Mouse (Mus musculus) CH12.LX (cell line): ENCODE data around the gene Tgfb2. TPM values are rescaled to one million over a fixed set of nuclear protein-coding genes. Genes with fewer than 3 reads are reported as not detected.

ENCODE experiments used
- DNase-seq: peaks from one replicate; pipeline ENCODE4 v3.0.0-alpha.2; 2013; ENCODE audit errors: extremely low read depth
- H3K27ac ChIP-seq: 2 replicates; pipeline ENCODE4 v1.5.1; 2012; ENCODE audit warnings: low read depth, mild to moderate bottlenecking, control low read depth, moderate library complexity; ENCODE audit not compliant: insufficient read depth
- H3K27me3 ChIP-seq: replicated peaks from 2 replicates; pipeline ENCODE3; 2012; ENCODE audit warnings: inconsistent platforms
- H3K36me3 ChIP-seq, 2 experiments: replicated peaks in 1 of 2; 2 replicates each; pipeline versions ENCODE3 to v1.6.1; 2012; ENCODE audit warnings: inconsistent platforms in 1 of 2, low read length in 1 of 2, mild to moderate bottlenecking in 1 of 2, mixed read lengths in 1 of 2, moderate library complexity in 1 of 2; ENCODE audit not compliant: control insufficient read depth in 1 of 2, insufficient read depth in 1 of 2
- H3K4me1 ChIP-seq, 2 experiments: 2 replicates each; pipeline ENCODE4 v1.6.1; 2012; ENCODE audit warnings: inconsistent platforms in 1 of 2, moderate library complexity in 1 of 2; ENCODE audit not compliant: insufficient read depth in 2 of 2, control insufficient read depth in 1 of 2
- H3K4me2 ChIP-seq: 2 replicates; pipeline ENCODE4 v1.6.1; 2012; ENCODE audit warnings: low read depth, mild to moderate bottlenecking, control low read depth; ENCODE audit not compliant: poor library complexity, insufficient read depth, severe bottlenecking
- H3K4me3 ChIP-seq, 3 experiments: fragments of 150-350 bp in 1 of 3; sonication (generic) in 1 of 3; replicated peaks in 1 of 3; 2 replicates each; pipeline versions ENCODE3 to v1.5.1; 2011 to 2012; ENCODE audit warnings: low read depth in 2 of 3, low read length in 2 of 3, mild to moderate bottlenecking in 2 of 3, moderate library complexity in 2 of 3, control low read depth in 1 of 3, improper control_type of control experiment in 1 of 3, inconsistent platforms in 1 of 3, mixed read lengths in 1 of 3; ENCODE audit not compliant: poor library complexity in 1 of 3
- H3K79me2 ChIP-seq: replicated peaks from 2 replicates; pipeline ENCODE4 v1.6.1; 2012; ENCODE audit warnings: mild to moderate bottlenecking, moderate library complexity; ENCODE audit not compliant: control insufficient read depth, poor library complexity, insufficient read depth, severe bottlenecking; ENCODE audit errors: extremely low read depth
- H3K9ac ChIP-seq: 2 replicates; pipeline ENCODE4 v1.6.1; 2012; ENCODE audit warnings: low read depth, mild to moderate bottlenecking, control low read depth, moderate library complexity; ENCODE audit not compliant: insufficient read depth
- H3K9me3 ChIP-seq: replicated peaks from 2 replicates; pipeline ENCODE3; 2012; ENCODE audit warnings: low read length, inconsistent platforms, mixed read lengths
- BHLHE40 ChIP-seq: IDR thresholded peaks from 2 replicates; pipeline ENCODE4 v1.6.1; 2011; ENCODE audit warnings: mild to moderate bottlenecking, low read depth, low read length, improper control_type of control experiment
- CHD2 ChIP-seq: IDR thresholded peaks from 2 replicates; pipeline ENCODE4 v1.6.1; 2011; ENCODE audit warnings: low read length, improper control_type of control experiment
- CTCF ChIP-seq, 2 experiments: IDR thresholded peaks in 1 of 2; conservative IDR thresholded peaks in 1 of 2; 2 replicates each; pipeline ENCODE4 v1.5.1; 2011 to 2012; ENCODE audit warnings: low read depth in 2 of 2, low read length in 2 of 2, improper control_type of control experiment in 1 of 2, inconsistent platforms in 1 of 2, mild to moderate bottlenecking in 1 of 2, moderate library complexity in 1 of 2
- ELF1 ChIP-seq: IDR thresholded peaks from 2 replicates; pipeline ENCODE4 v1.6.1; 2014; ENCODE audit warnings: low read depth, mild to moderate bottlenecking, inconsistent platforms, low read length, improper control_type of control experiment
- ETS1 ChIP-seq: conservative IDR thresholded peaks from 2 replicates; pipeline ENCODE4 v1.6.1; 2012; ENCODE audit warnings: low read depth, mild to moderate bottlenecking, inconsistent platforms, low read length, improper control_type of control experiment, moderate library complexity
- GABPA ChIP-seq: IDR thresholded peaks from 2 replicates; pipeline ENCODE4 v1.6.1; 2012; ENCODE audit warnings: low read depth, low read length, improper control_type of control experiment, inconsistent platforms; ENCODE audit not compliant: insufficient replicate concordance
- HCFC1 ChIP-seq: IDR thresholded peaks from 2 replicates; pipeline ENCODE4 v1.6.1; 2012; ENCODE audit warnings: low read depth, mild to moderate bottlenecking, inconsistent platforms, low read length, improper control_type of control experiment
- IRF4 ChIP-seq: IDR thresholded peaks from 2 replicates; pipeline ENCODE4 v1.6.1; 2014; ENCODE audit warnings: low read depth, mild to moderate bottlenecking, inconsistent platforms, low read length, improper control_type of control experiment
- JUN ChIP-seq: IDR thresholded peaks from 2 replicates; pipeline ENCODE4 v1.6.1; 2011; ENCODE audit warnings: low read depth, mild to moderate bottlenecking, low read length, improper control_type of control experiment, moderate library complexity; ENCODE audit not compliant: insufficient read depth
- JUND ChIP-seq: conservative IDR thresholded peaks from 2 replicates; pipeline ENCODE4 v1.6.1; 2011; ENCODE audit warnings: low read depth, low read length, improper control_type of control experiment
- MAX ChIP-seq: IDR thresholded peaks from 2 replicates; pipeline ENCODE4 v1.6.1; 2011; ENCODE audit warnings: low read length, improper control_type of control experiment
- MEF2A ChIP-seq: IDR thresholded peaks from 2 replicates; pipeline ENCODE4 v1.6.1; 2014; ENCODE audit warnings: low read depth, mild to moderate bottlenecking, inconsistent platforms, low read length, improper control_type of control experiment, borderline replicate concordance
- NRF1 ChIP-seq: IDR thresholded peaks from 2 replicates; pipeline ENCODE4 v1.6.1; 2014; ENCODE audit warnings: low read depth, mild to moderate bottlenecking, inconsistent platforms, low read length, improper control_type of control experiment, moderate library complexity
- PAX5 ChIP-seq: IDR thresholded peaks from 2 replicates; pipeline ENCODE4 v1.6.1; 2012; ENCODE audit warnings: low read length, inconsistent platforms, mixed read lengths
- RAD21 ChIP-seq: IDR thresholded peaks from 2 replicates; pipeline ENCODE4 v1.6.1; 2011; ENCODE audit warnings: low read depth, mild to moderate bottlenecking, low read length, improper control_type of control experiment, moderate library complexity
- RCOR1 ChIP-seq: conservative IDR thresholded peaks from 2 replicates; pipeline ENCODE4 v1.6.1; 2012; ENCODE audit warnings: low read depth, mild to moderate bottlenecking, inconsistent platforms, low read length, improper control_type of control experiment
- SMC3 ChIP-seq: IDR thresholded peaks from 2 replicates; pipeline ENCODE4 v1.6.1; 2011; ENCODE audit warnings: low read depth, low read length, improper control_type of control experiment
- TBP ChIP-seq: conservative IDR thresholded peaks from 2 replicates; pipeline ENCODE4 v1.6.1; 2011; ENCODE audit warnings: low read depth, low read length, improper control_type of control experiment
- TCF12 ChIP-seq: IDR thresholded peaks from 2 replicates; pipeline ENCODE4 v1.6.1; 2014; ENCODE audit warnings: low read depth, mild to moderate bottlenecking, inconsistent platforms, low read length, improper control_type of control experiment
- UBTF ChIP-seq: IDR thresholded peaks from 2 replicates; pipeline ENCODE4 v1.6.1; 2012; ENCODE audit warnings: low read depth, mild to moderate bottlenecking, inconsistent platforms, low read length, improper control_type of control experiment, moderate library complexity
- dilution Hi-C: fragments of 300-500 bp; cut with MboI; formaldehyde crosslinking; loops from 2 replicates; pipeline ENCODE4 v1.14.3; 2020; ENCODE audit warnings: low sequenced_read_pairs; ENCODE audit not compliant: extremely low pct_unique_long_range_greater_than_20kb, extremely low pct_ligation_motif_present
- in situ Hi-C: fragments of 300-500 bp; cut with MboI; formaldehyde crosslinking; loops from 3 replicates; pipeline ENCODE4 v1.14.3; 2019; ENCODE audit warnings: low sequenced_read_pairs, low pct_ligation_motif_present, low pct_unique_long_range_greater_than_20kb, mixed read lengths
- polyA plus RNA-seq: library from polyadenylated mRNA; unstranded; fragments of >175 nt; gene quantifications from 2 replicates; pipeline ENCODE4 v1.2.1, GENCODE M21; 2012; ENCODE audit warnings: low read depth; ENCODE audit not compliant: insufficient read length
- total RNA-seq, 2 experiments: library from RNA; depleted of rRNA; stranded (reverse); fragments of 300-350 nt in 1 of 2; fragments of >200 nt in 1 of 2; gene quantifications; 2 replicates each; pipeline ENCODE4 v1.2.3; 2012 to 2014

Gene Tgfb2
- total and polyA plus RNA-seq, 3 experiments: 0.04 TPM; not detected in 2

DNA sequence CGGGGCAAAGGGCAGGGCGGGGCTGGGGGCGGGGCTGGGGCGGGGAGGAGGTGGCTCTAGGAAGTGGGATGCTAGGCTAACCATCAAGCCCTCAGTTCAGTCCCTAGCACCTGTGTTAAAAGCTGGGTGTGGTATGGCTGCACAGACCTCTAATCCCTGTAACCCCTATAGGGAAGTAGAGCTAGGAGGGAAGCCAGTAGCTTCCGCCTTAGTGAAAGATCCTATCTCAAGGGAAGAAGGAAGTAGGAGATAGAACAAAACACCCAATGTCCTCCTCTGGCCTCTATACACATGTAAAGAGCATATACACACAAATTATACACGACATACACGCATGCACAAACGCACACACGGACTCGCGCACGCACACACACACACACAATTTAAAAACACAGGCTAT lies 28.2 kb downstream of the Tgfb2 start:
- Histone ChIP-seq H3K4me2 (no peak overlapping the region), H3K9ac (no peak overlapping the region), H3K4me1 (no peaks in the 10 kb centered on the region), H3K27me3 (no peaks in the 10 kb centered on the region), H3K9me3 (no peaks in the 10 kb centered on the region), H3K4me3 (no peak overlapping the region), H3K79me2 (no peaks in the 10 kb centered on the region), H3K36me3 (no peaks in the 10 kb centered on the region), H3K27ac (no peak overlapping the region)
- no peak for DNase-seq
- in situ Hi-C loops: no loop called here
- dilution Hi-C loops: no loop called here
- no peak for TF ChIP-seq ETS1
- no peak for TF ChIP-seq RAD21
- TF ChIP-seq RCOR1: no peak

- no peaks in the 10 kb centered on the region for H3K79me2 ChIP-seq
- H3K9ac ChIP-seq: no peak overlapping the region
- in situ Hi-C loops (no loop called here), dilution Hi-C loops (no loop called here)
- no peak overlapping the region for H3K4me2 ChIP-seq
- TF ChIP-seq HCFC1 (no peak), IRF4 (no peak), ELF1 (no peak), MAX (no peak), NRF1 (no peak), UBTF (no peak), TBP (no peak), PAX5 (no peak), MEF2A (no peak), GABPA (no peak), RAD21 (no peak), CHD2 (no peak), ETS1 (no peak), TCF12 (no peak), JUN (no peak), CTCF (conservative IDR thresholded peaks at IDR 0.05 in 1 of 2, IDR thresholded peaks at IDR 0.05 in 1 of 2; ENCODE audit: low read depth in 2 of 2, low read length in 2 of 2) (no peak), BHLHE40 (no peak), RCOR1 (no peak), SMC3 (no peak), JUND (no peak)
- no peak for DNase-seq
- H3K4me3 ChIP-seq: no peak overlapping the region
- H3K9me3 ChIP-seq: no peaks in the 10 kb centered on the region
- H3K27ac ChIP-seq: no peak overlapping the region
- no peaks in the 10 kb centered on the region for H3K27me3 ChIP-seq
- no peaks in the 10 kb centered on the region for H3K36me3 ChIP-seq
- no peaks in the 10 kb centered on the region for H3K4me1 ChIP-seq
These were observed 29.6 kb downstream of the Tgfb2 start for GRCm38 (mm10) chr1:186676199-186676598.
